ENCODE assay signal across 8 mouse cellular contexts in the genomic region with DNA sequence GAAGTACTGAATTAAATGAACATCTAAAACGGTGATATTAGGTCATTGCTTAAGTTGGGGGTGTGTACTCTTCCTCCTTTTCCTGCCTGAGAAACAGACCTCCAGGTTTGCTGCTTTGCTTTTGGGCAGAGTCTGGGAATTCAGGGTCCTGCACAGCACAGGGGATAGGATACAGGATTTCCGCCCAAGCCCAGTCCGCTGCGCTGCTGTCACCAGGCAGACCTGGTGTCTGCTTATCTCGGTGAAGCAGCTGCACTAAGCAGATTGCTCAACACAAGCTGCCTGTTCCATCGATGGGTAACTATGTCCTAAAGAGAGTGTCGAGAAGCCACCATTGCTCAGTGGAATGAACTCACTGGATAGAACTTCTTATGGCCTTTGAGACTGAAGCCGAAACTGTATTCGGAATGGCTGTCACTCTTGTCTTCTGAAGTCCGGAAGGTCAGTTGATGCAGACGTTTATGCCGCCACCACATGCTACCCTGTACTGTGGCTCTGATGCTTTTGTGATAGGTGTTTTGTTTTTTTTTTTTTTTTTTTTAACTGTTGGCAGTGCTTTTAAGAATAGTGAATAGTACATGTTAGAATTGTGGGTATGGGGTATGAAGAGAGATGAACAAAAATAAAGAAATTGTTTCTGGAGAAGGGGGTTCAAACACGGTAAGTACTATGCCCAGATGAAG.
A peak's percentile ranks its signal among the peaks of the same experiment; 100 is the strongest.
DNase-seq lines count a peak whose midpoint lies in the region; ATAC-seq and TF ChIP-seq lines count a peak whose summit lies in the region.

No protein-coding gene starts in this region.

- peaks cover 30% of the 10 kb centered on the region; the same call in 1 of the 2 replicates for H3K36me3 ChIP-seq in heart, embryonic 15.5 days
- peaks cover 22% of the 10 kb centered on the region; the same call in 1 of the 2 replicates for H3K36me3 ChIP-seq in hindbrain, embryonic 13.5 days

- H3K4me1 ChIP-seq in heart, embryonic 15.5 days (replicated peaks): peaks cover 59% of the 10 kb centered on the region
- no peaks in the 10 kb centered on the region for H3K4me1 ChIP-seq in hindbrain, embryonic 13.5 days (replicated peaks)

- ATAC-seq in heart, embryonic 15.5 days (replicated peaks; ENCODE audit: insufficient number of reproducible peaks, insufficient read depth, low FRiP score, low read depth): peak; percentile 68
- ATAC-seq in monocyte, adult 5-6 weeks (replicated peaks; ENCODE audit: insufficient number of reproducible peaks, low FRiP score, low TSS enrichment, poor library complexity, severe bottlenecking): peak; percentile 21; the same call in 1 of the 2 replicates
- ATAC-seq in hindbrain, embryonic 13.5 days (ENCODE audit: low FRiP score): no peak

- peak in 1 of 2 experiments; percentile 41 for DNase-seq in layer of hippocampus, adult 2 months (ENCODE audit: low spot score in 2 of 2)
- DNase-seq in layer of hippocampus, adult 11-12 months (ENCODE audit: low spot score): no peak
- peak; percentile 68 for DNase-seq in c-Kit-positive CD71-negative TER-119-negative erythroid progenitor cells, embryonic 14.5 days (ENCODE audit: low read depth)
- peak; percentile 32 to 40 for DNase-seq in layer of hippocampus, postnatal 14 days (ENCODE audit: low spot score in 2 of 2)
- DNase-seq in urinary bladder, adult 2 months (ENCODE audit: low spot score): no peak

- H3K27me3 ChIP-seq in heart, embryonic 15.5 days: no peaks in the 10 kb centered on the region
- no peaks in the 10 kb centered on the region for H3K27me3 ChIP-seq in hindbrain, embryonic 13.5 days

- peak overlapping the region; percentile 81 for H3K27ac ChIP-seq in layer of hippocampus, adult 2 months
- peak overlapping the region; percentile 83 for H3K27ac ChIP-seq in heart, embryonic 15.5 days
- H3K27ac ChIP-seq in hindbrain, embryonic 13.5 days: no peak overlapping the region

- H3K4me2 ChIP-seq in heart, embryonic 15.5 days: peak overlapping the region; percentile 41
- no peak overlapping the region for H3K4me2 ChIP-seq in hindbrain, embryonic 13.5 days

- H3K9me3 ChIP-seq in heart, embryonic 15.5 days (replicated peaks): no peaks in the 10 kb centered on the region
- H3K9me3 ChIP-seq in hindbrain, embryonic 13.5 days: no peaks in the 10 kb centered on the region

- TF ChIP-seq CTCF in layer of hippocampus, adult 2 months (conservative IDR thresholded peaks at IDR 0.05): no peak

- 20% methylated on average over 13 of the region's 13 CpGs for WGBS in heart, embryonic 15.5 days
- 84% methylated on average over 13 of the region's 13 CpGs for WGBS in hindbrain, embryonic 13.5 days

- no peak overlapping the region for H3K9ac ChIP-seq in heart, embryonic 15.5 days
- H3K9ac ChIP-seq in hindbrain, embryonic 13.5 days: no peak overlapping the region

- H3K4me3 ChIP-seq in layer of hippocampus, adult 2 months: peak overlapping the region; percentile 45
- peak overlapping the region; percentile 29 for H3K4me3 ChIP-seq in heart, embryonic 15.5 days
- H3K4me3 ChIP-seq in hindbrain, embryonic 13.5 days: no peak overlapping the region

Comparison
In these comparisons a context has a peak if more than half of its experiments do, and no peak if none do; other contexts are left out.
1. DNase-seq: peak in c-Kit-positive CD71-negative TER-119-negative erythroid progenitor cells, embryonic 14.5 days (single experiment) and layer of hippocampus, postnatal 14 days (2 of 2); none in layer of hippocampus, adult 11-12 months (single experiment) and urinary bladder, adult 2 months (single experiment).